Mouse (Mus musculus): ENCODE data around the gene Gm10697. TPM values are rescaled to one million over a fixed set of nuclear protein-coding genes. Genes with fewer than 3 reads are reported as not detected.
"Not testable (repeated sequence)": the region's sequence is repeated elsewhere in the genome, so short reads cannot be mapped to it uniquely, and the experiment has no call there.

Gm10697 gene
- not detected for total RNA-seq (2021)
- long read RNA-seq, experiment 1: 0 reads
- long read RNA-seq, experiment 2: 0 reads

DNA sequence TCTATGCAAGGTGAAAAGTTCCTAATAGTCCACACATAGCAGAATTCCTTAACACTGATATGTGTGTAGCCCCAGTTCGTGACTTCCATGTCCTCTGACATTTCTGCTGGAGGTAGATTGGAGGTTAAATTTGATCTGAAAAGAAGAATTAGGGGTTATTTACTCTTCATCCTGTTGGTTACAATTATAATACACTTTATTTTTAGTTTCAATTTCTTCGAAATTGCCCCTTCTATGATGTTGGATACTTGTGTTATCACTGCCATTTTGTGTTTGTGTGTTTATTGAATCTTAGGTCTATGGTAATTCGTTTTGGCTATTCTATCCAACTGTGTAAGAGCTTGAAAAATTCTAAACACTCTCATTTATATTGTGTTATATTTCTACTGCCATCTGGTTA lies at the start of gene Gm10697:
Gene Gm10697 (minus strand): TSS at position 101 of the 400 bp plus-strand sequence.
- DNase-seq (ENCODE audit: low spot score in 2 of 2): not testable (repeated sequence)

DNA sequence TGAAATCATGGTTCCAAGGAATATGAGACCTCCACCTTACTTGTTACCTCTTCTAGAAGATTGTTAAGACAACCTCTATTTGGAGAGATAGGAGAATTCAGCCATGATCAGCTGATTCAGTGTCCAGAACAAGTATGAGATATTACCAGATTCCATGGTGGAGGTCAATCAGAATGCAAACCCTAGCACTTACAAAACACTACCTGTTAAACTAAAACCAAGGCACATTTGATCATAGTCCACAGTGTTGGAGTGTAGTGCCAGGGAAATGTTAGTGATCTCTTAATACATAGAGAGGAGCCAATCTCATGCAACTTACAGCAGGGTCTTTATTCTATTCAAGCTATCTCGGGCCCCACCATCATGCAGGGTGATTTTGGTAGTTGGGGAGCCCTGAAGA lies 42.6 kb upstream of the Gm10697 start:
- DNase-seq (ENCODE audit: low spot score in 2 of 2): not testable (repeated sequence)

DNA sequence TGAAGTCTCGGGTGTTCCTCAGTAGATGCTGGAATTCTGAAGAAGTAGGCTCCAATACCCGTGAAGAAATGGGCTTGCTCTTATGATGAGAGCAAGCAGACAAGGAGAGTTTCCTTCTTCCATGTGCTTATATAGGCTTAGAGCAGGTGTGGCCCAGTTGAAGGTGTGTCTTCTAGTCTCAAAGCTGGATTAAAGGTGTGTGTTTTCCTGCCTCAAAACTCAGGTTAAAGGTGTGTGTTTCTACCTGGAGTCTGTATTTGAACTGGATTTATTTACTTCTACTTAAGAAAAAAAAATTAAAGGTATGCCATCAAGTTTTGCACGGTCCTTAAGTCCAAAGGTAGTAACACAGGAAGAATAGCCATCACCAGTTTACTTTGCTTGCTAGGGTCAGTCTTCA lies 17.7 kb downstream of the Gm10697 start, which contains the start of gene Gm9125:
Gene Gm9125 (minus strand): TSS at position 101 of the 400 bp plus-strand sequence.
- not testable (repeated sequence) for DNase-seq (ENCODE audit: low spot score in 2 of 2)

DNA sequence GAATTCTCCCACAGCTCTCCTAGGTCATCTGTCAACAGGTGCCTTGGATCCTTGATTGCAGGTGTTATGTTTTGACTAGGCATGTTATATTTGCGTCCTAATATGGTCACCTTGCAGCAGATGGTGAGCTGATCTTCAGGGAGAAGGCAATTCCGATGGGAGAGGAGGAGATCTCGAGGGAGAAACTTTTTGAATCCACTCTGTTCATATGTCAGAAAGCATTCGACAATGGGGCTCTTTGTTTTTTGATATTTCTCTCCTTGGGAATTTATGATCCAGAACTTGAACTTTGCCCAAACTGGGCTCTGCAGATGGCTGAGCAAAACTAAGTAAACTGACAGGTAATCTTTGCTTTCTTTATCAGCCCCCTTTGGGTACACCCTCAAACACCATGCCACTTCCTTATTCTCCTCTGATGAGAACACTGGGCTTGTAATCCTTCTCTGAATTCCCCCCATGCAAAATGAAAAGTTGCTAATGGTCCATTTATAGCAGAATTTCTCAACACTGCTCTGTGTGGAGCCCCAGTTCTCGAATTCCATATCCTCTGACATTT lies 22.8 kb downstream of the Gm10697 start:
- DNase-seq (ENCODE audit: low spot score in 2 of 2): not testable (repeated sequence)

DNA sequence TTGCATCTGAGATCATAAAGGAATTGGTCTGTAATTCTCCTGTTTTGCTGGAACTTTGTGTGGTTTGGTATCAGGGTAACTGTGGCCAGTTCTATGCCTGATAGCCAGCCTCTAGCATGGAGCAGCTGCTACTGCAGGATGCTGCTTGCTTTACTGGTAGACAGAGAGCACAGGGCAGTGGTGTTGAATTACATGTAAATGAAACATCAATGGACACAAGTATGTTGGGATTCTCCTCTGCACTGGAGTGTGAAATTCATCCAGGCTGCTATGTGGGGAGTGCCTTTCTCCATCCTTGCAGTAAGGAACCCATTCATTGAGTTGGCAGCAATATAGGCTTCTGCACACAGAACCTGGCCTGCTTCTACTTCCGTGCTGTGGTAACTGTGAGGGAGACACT lies 34.2 kb downstream of the Gm10697 start:
- DNase-seq (ENCODE audit: low spot score in 2 of 2): not testable (repeated sequence)

DNA sequence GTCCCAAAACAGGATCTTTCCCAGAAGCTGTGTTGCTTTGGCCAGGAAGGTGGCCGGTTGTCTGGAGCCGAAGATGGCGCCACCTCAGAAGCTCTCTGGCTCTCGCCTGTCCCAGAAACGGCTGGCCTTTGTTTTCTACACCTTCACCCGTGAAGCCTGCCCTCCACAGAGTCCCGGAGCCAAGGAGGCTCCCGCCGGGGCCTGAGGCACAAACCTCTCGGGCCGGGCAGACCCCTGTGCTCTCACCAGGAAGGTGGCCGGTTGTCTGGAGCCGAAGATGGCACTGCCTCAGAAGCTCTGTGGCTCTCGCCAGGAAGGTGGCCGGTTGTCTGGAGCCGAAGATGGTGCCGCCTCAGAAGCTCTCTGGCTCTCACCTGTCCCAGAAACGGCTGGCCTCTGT lies 38.0 kb downstream of the Gm10697 start:
- not testable (repeated sequence) for DNase-seq (ENCODE audit: low spot score in 2 of 2)

Other genes with a start within 250 kb of the Gm10697 start
- gene Tdpoz3, start 246.6 kb downstream of the Gm10697 start, total RNA-seq (2021): not detected
- not detected for gene Gm9117, start 129.1 kb downstream of the Gm10697 start, total RNA-seq (2021)
- not detected for gene Tdpoz5, start 111.3 kb downstream of the Gm10697 start, total RNA-seq (2021)
- not detected for gene Gm9125, start 17.8 kb downstream of the Gm10697 start, total RNA-seq (2021)
- not detected for gene Gm10696, start 105.5 kb upstream of the Gm10697 start, total RNA-seq (2021)
- gene Gm5286, start 124.1 kb upstream of the Gm10697 start, total RNA-seq (2021): not detected
- not detected for gene Gm4778, start 191.4 kb upstream of the Gm10697 start, total RNA-seq (2021)
- 1 to 10 TPM; 9.0 to 9.8 TPM for gene Them4, start 237.4 kb upstream of the Gm10697 start, total RNA-seq (2021)

Data from adrenal gland, postnatal 4 days (tissue).